Mouse (Mus musculus): ENCODE measurements around the gene Kif26b. TPM values are rescaled to one million over a fixed set of nuclear protein-coding genes. Genes with fewer than 3 reads are reported as not detected.

Gene Kif26b
- polyA plus RNA-seq, 1 experiment from 2014 or later = 6.5 TPM

- no peak overlapping the region for H3K27ac ChIP-seq (ENCODE audit: low read depth, low read length)
- no peak overlapping the region for H3K4me2 ChIP-seq (replicated peaks; ENCODE audit: low read depth, low read length)
- H3K27me3 ChIP-seq (ENCODE audit: control insufficient read depth, insufficient read depth, low read length) = no peaks in the 10 kb centered on the region
- no peaks in the 10 kb centered on the region for H3K4me1 ChIP-seq (replicated peaks; ENCODE audit: control insufficient read depth, insufficient read depth, low read length)
- DNase-seq (ENCODE audit: low spot score) (no peak), ATAC-seq (ENCODE audit: low FRiP score) (no peak)
- H3K9ac ChIP-seq (ENCODE audit: low read depth, low read length) = no peak overlapping the region
- no peaks in the 10 kb centered on the region for H3K9me3 ChIP-seq (ENCODE audit: control insufficient read depth, low read length)
- WGBS = 86% methylated on average over 4 of the region's 4 CpGs
- H3K4me3 ChIP-seq (ENCODE audit: low read depth, low read length) = no peak overlapping the region
- no peaks in the 10 kb centered on the region for H3K36me3 ChIP-seq (ENCODE audit: control insufficient read depth, insufficient read depth, low read length)
Observed at GRCm38 (mm10) chr1:178655525-178655924, 126.6 kb downstream of the Kif26b start.

- no peaks in the 10 kb centered on the region for H3K9me3 ChIP-seq (ENCODE audit: control insufficient read depth, low read length)
- ATAC-seq (ENCODE audit: low FRiP score) (no peak), DNase-seq (ENCODE audit: low spot score) (no peak)
- H3K4me2 ChIP-seq (replicated peaks; ENCODE audit: low read depth, low read length) = no peak overlapping the region
- 49% methylated on average over 3 of the region's 3 CpGs for WGBS
- no peaks in the 10 kb centered on the region for H3K27me3 ChIP-seq (ENCODE audit: control insufficient read depth, insufficient read depth, low read length)
- no peak overlapping the region for H3K4me3 ChIP-seq (ENCODE audit: low read depth, low read length)
- no peaks in the 10 kb centered on the region for H3K36me3 ChIP-seq (ENCODE audit: control insufficient read depth, insufficient read depth, low read length)
- H3K9ac ChIP-seq (ENCODE audit: low read depth, low read length) = no peak overlapping the region
- H3K4me1 ChIP-seq (replicated peaks; ENCODE audit: control insufficient read depth, insufficient read depth, low read length) = no peaks in the 10 kb centered on the region
- H3K27ac ChIP-seq (ENCODE audit: low read depth, low read length) = no peak overlapping the region
Observed at GRCm38 (mm10) chr1:178661035-178661434, 132.1 kb downstream of the Kif26b start.

GRCm38 (mm10) chr1:178661556-178661955 lies 132.6 kb downstream of the Kif26b start:
- Histone ChIP-seq H3K27ac (ENCODE audit: low read depth, low read length) (no peak overlapping the region), H3K4me1 (replicated peaks; ENCODE audit: control insufficient read depth, insufficient read depth, low read length) (no peaks in the 10 kb centered on the region), H3K27me3 (ENCODE audit: control insufficient read depth, insufficient read depth, low read length) (no peaks in the 10 kb centered on the region), H3K36me3 (ENCODE audit: control insufficient read depth, insufficient read depth, low read length) (no peaks in the 10 kb centered on the region), H3K9ac (ENCODE audit: low read depth, low read length) (no peak overlapping the region), H3K9me3 (ENCODE audit: control insufficient read depth, low read length) (no peaks in the 10 kb centered on the region), H3K4me2 (replicated peaks; ENCODE audit: low read depth, low read length) (no peak overlapping the region), H3K4me3 (ENCODE audit: low read depth, low read length) (no peak overlapping the region)
- 32% methylated on average over 5 of the region's 5 CpGs for WGBS
- DNase-seq (ENCODE audit: low spot score) = no peak
- ATAC-seq (ENCODE audit: low FRiP score) = no peak

- H3K9me3 ChIP-seq (ENCODE audit: control insufficient read depth, low read length) = no peaks in the 10 kb centered on the region
- H3K36me3 ChIP-seq (ENCODE audit: control insufficient read depth, insufficient read depth, low read length) = no peaks in the 10 kb centered on the region
- H3K4me2 ChIP-seq (replicated peaks; ENCODE audit: low read depth, low read length) = no peak overlapping the region
- H3K4me1 ChIP-seq (replicated peaks; ENCODE audit: control insufficient read depth, insufficient read depth, low read length) = no peaks in the 10 kb centered on the region
- H3K27me3 ChIP-seq (ENCODE audit: control insufficient read depth, insufficient read depth, low read length) = no peaks in the 10 kb centered on the region
- H3K27ac ChIP-seq (ENCODE audit: low read depth, low read length) = no peak overlapping the region
- no peak for ATAC-seq (ENCODE audit: low FRiP score)
- H3K9ac ChIP-seq (ENCODE audit: low read depth, low read length) = no peak overlapping the region
- no peak overlapping the region for H3K4me3 ChIP-seq (ENCODE audit: low read depth, low read length)
- DNase-seq (ENCODE audit: low spot score) = no peak
- WGBS = 83% methylated on average over 1 of the region's 1 CpGs
Observed at GRCm38 (mm10) chr1:178663539-178663938, 134.6 kb downstream of the Kif26b start.

- 82% methylated on average over 5 of the region's 5 CpGs for WGBS
- ATAC-seq (ENCODE audit: low FRiP score) (no peak), DNase-seq (ENCODE audit: low spot score) (no peak)
- no peak overlapping the region for H3K9ac ChIP-seq (ENCODE audit: low read depth, low read length)
- H3K36me3 ChIP-seq (ENCODE audit: control insufficient read depth, insufficient read depth, low read length) = no peaks in the 10 kb centered on the region
- no peaks in the 10 kb centered on the region for H3K4me1 ChIP-seq (replicated peaks; ENCODE audit: control insufficient read depth, insufficient read depth, low read length)
- H3K27me3 ChIP-seq (ENCODE audit: control insufficient read depth, insufficient read depth, low read length) = no peaks in the 10 kb centered on the region
- no peak overlapping the region for H3K4me3 ChIP-seq (ENCODE audit: low read depth, low read length)
- no peak overlapping the region for H3K27ac ChIP-seq (ENCODE audit: low read depth, low read length)
- no peaks in the 10 kb centered on the region for H3K9me3 ChIP-seq (ENCODE audit: control insufficient read depth, low read length)
- H3K4me2 ChIP-seq (replicated peaks; ENCODE audit: low read depth, low read length) = no peak overlapping the region
Observed at GRCm38 (mm10) chr1:178664271-178664969, 135.5 kb downstream of the Kif26b start.

GRCm38 (mm10) chr1:178666524-178666923 lies 137.6 kb downstream of the Kif26b start:
- Histone ChIP-seq H3K4me2 (replicated peaks; ENCODE audit: low read depth, low read length) (no peak overlapping the region), H3K4me1 (replicated peaks; ENCODE audit: control insufficient read depth, insufficient read depth, low read length) (no peaks in the 10 kb centered on the region), H3K27ac (ENCODE audit: low read depth, low read length) (no peak overlapping the region), H3K9ac (ENCODE audit: low read depth, low read length) (no peak overlapping the region), H3K27me3 (ENCODE audit: control insufficient read depth, insufficient read depth, low read length) (no peaks in the 10 kb centered on the region), H3K36me3 (ENCODE audit: control insufficient read depth, insufficient read depth, low read length) (no peaks in the 10 kb centered on the region), H3K4me3 (ENCODE audit: low read depth, low read length) (no peak overlapping the region), H3K9me3 (ENCODE audit: control insufficient read depth, low read length) (no peaks in the 10 kb centered on the region)
- 74% methylated on average over 7 of the region's 7 CpGs for whole genome bisulfite sequencing
- DNase-seq (ENCODE audit: low spot score) = no peak
- ATAC-seq (ENCODE audit: low FRiP score) = no peak

GRCm38 (mm10) chr1:178667808-178668207 lies 138.9 kb downstream of the Kif26b start:
- Histone ChIP-seq H3K36me3 (ENCODE audit: control insufficient read depth, insufficient read depth, low read length) (no peaks in the 10 kb centered on the region), H3K27ac (ENCODE audit: low read depth, low read length) (no peak overlapping the region), H3K9ac (ENCODE audit: low read depth, low read length) (no peak overlapping the region), H3K4me2 (replicated peaks; ENCODE audit: low read depth, low read length) (no peak overlapping the region), H3K27me3 (ENCODE audit: control insufficient read depth, insufficient read depth, low read length) (no peaks in the 10 kb centered on the region), H3K4me3 (ENCODE audit: low read depth, low read length) (no peak overlapping the region), H3K9me3 (ENCODE audit: control insufficient read depth, low read length) (no peaks in the 10 kb centered on the region), H3K4me1 (replicated peaks; ENCODE audit: control insufficient read depth, insufficient read depth, low read length) (no peaks in the 10 kb centered on the region)
- ATAC-seq (ENCODE audit: low FRiP score) (no peak), DNase-seq (ENCODE audit: low spot score) (no peak)
- WGBS = 80% methylated on average over 7 of the region's 7 CpGs

- H3K27me3 ChIP-seq (ENCODE audit: control insufficient read depth, insufficient read depth, low read length) = no peaks in the 10 kb centered on the region
- no peak overlapping the region for H3K4me2 ChIP-seq (replicated peaks; ENCODE audit: low read depth, low read length)
- ATAC-seq (ENCODE audit: low FRiP score) (no peak), DNase-seq (ENCODE audit: low spot score) (no peak)
- 92% methylated on average over 4 of the region's 4 CpGs for WGBS
- no peaks in the 10 kb centered on the region for H3K36me3 ChIP-seq (ENCODE audit: control insufficient read depth, insufficient read depth, low read length)
- no peaks in the 10 kb centered on the region for H3K4me1 ChIP-seq (replicated peaks; ENCODE audit: control insufficient read depth, insufficient read depth, low read length)
- no peak overlapping the region for H3K9ac ChIP-seq (ENCODE audit: low read depth, low read length)
- no peaks in the 10 kb centered on the region for H3K9me3 ChIP-seq (ENCODE audit: control insufficient read depth, low read length)
- H3K27ac ChIP-seq (ENCODE audit: low read depth, low read length) = no peak overlapping the region
- H3K4me3 ChIP-seq (ENCODE audit: low read depth, low read length) = no peak overlapping the region
Observed at GRCm38 (mm10) chr1:178668907-178669306, 140.0 kb downstream of the Kif26b start.

- DNase-seq (ENCODE audit: low spot score) = no peak
- H3K36me3 ChIP-seq (ENCODE audit: control insufficient read depth, insufficient read depth, low read length) = no peaks in the 10 kb centered on the region
- H3K9ac ChIP-seq (ENCODE audit: low read depth, low read length) = no peak overlapping the region
- 57% methylated on average over 7 of the region's 7 CpGs for WGBS
- no peak overlapping the region for H3K4me3 ChIP-seq (ENCODE audit: low read depth, low read length)
- no peaks in the 10 kb centered on the region for H3K4me1 ChIP-seq (replicated peaks; ENCODE audit: control insufficient read depth, insufficient read depth, low read length)
- H3K27me3 ChIP-seq (ENCODE audit: control insufficient read depth, insufficient read depth, low read length) = no peaks in the 10 kb centered on the region
- no peak for ATAC-seq (ENCODE audit: low FRiP score)
- no peaks in the 10 kb centered on the region for H3K9me3 ChIP-seq (ENCODE audit: control insufficient read depth, low read length)
- H3K27ac ChIP-seq (ENCODE audit: low read depth, low read length) = no peak overlapping the region
- H3K4me2 ChIP-seq (replicated peaks; ENCODE audit: low read depth, low read length) = no peak overlapping the region
Observed at GRCm38 (mm10) chr1:178673051-178673450, 144.1 kb downstream of the Kif26b start.

All from hindbrain, embryonic 11.5 days (tissue).